Mouse (Mus musculus) 3T3-L1 (cell line): ENCODE data around the gene Ndufaf1.

Experiments used
- DNase-seq: peaks from one replicate; pipeline ENCODE4 v3.0.0-alpha.2; 2015; ENCODE audit warnings: low read depth, low spot score

Gene Ndufaf1

GRCm38 (mm10) chr2:119618199-119618982 lies 44.2 kb downstream of the Ndufaf1 start, which contains the start of the genes Nusap1 and Oip5:
Gene Nusap1, plus strand, starts transcription at chr2:119618298.
Gene Oip5, minus strand, starts transcription at chr2:119618469.
- DNase-seq = peak; percentile 99

- peak; percentile 51 for DNase-seq
These were observed 44.8 kb downstream of the Ndufaf1 start for GRCm38 (mm10) chr2:119617841-119618198.

- no peak for DNase-seq
These were observed 55.6 kb downstream of the Ndufaf1 start for GRCm38 (mm10) chr2:119607023-119607422.
